ENCODE assay signal across 7 mouse cellular contexts in the genomic region with DNA sequence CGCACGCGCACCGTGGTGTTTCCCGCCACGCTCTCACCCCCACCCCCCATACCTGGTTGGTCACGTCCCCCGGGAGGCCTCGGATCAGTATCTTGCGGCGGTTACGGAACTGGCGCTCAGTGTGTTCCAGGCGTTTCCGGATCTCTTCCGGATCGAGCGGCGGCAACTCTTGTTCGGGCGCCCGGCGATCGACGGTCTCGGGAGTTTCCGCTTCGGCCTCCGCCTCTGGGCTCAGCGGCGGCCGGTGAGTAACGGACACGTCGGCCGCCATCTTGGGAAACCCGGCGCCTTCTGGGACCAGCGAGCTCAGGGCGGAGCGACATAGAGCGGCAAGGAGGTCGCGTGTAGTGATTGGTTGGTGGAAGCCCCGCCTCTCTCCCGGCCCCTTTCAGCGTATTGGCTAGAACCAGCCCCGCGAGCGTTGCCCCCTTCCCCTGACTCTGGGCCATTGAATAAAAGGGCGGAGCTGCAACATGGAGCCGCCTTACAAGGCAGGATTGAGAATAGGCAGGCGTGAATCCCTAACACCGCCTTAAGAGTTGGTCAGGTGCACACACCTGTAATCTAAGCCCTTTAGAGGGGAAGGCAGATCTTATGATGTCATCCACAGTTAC. TPM values are rescaled to one million over a fixed set of nuclear protein-coding genes. Genes with fewer than 3 reads are reported as not detected.
DNase-seq lines count a peak whose midpoint lies in the region; ATAC-seq lines count a peak whose summit lies in the region.

A gene (minus strand): TSS at position 291 of the 614 bp plus-strand sequence.
A gene (minus strand): TSS at position 302 of the 614 bp plus-strand sequence.

- peak within 1 kb of the TSS; percentile 74 for H3K4me3 ChIP-seq in intestine, embryonic 16.5 days (ENCODE audit: low read length)
- H3K4me3 ChIP-seq in midbrain, embryonic 11.5 days (ENCODE audit: low read depth, low read length), result peak within 1 kb of the TSS; percentile 76

- under 1% methylated on average over 54 of the region's 54 CpGs for WGBS in intestine, embryonic 16.5 days
- WGBS in midbrain, embryonic 11.5 days, result under 1% methylated on average over 54 of the region's 54 CpGs

- peak within 1 kb of the TSS; percentile 78 for H3K4me2 ChIP-seq in intestine, embryonic 16.5 days (ENCODE audit: low read depth, low read length)
- peak within 1 kb of the TSS; percentile 89 for H3K4me2 ChIP-seq in midbrain, embryonic 11.5 days

- no peaks in the 10 kb centered on the region for H3K9me3 ChIP-seq in intestine, embryonic 16.5 days (ENCODE audit: control insufficient read depth, low read length)
- no peaks in the 10 kb centered on the region for H3K9me3 ChIP-seq in midbrain, embryonic 11.5 days (ENCODE audit: control insufficient read depth, low read length)

- H3K4me1 ChIP-seq in intestine, embryonic 16.5 days (ENCODE audit: control insufficient read depth, insufficient read depth, low read length), result peaks cover 20% of the 10 kb centered on the region
- peaks cover 12% of the 10 kb centered on the region for H3K4me1 ChIP-seq in midbrain, embryonic 11.5 days (ENCODE audit: control insufficient read depth, insufficient read depth, low read length)

- H3K27ac ChIP-seq in intestine, embryonic 16.5 days (ENCODE audit: low read length), result peak within 1 kb of the TSS; percentile 91
- H3K27ac ChIP-seq in midbrain, embryonic 11.5 days (ENCODE audit: low read depth, low read length), result peak within 1 kb of the TSS; percentile 71

- H3K27me3 ChIP-seq in intestine, embryonic 16.5 days (replicated peaks; ENCODE audit: control insufficient read depth, insufficient read depth, low read length), result no peaks in the 10 kb centered on the region
- no peaks in the 10 kb centered on the region for H3K27me3 ChIP-seq in midbrain, embryonic 11.5 days (ENCODE audit: control insufficient read depth, insufficient read depth, low read length)

- H3K9ac ChIP-seq in intestine, embryonic 16.5 days (ENCODE audit: low read depth, low read length), result peak within 1 kb of the TSS; percentile 88
- peak within 1 kb of the TSS; percentile 89 for H3K9ac ChIP-seq in midbrain, embryonic 11.5 days (ENCODE audit: low read length)

- peak; percentile 99 for ATAC-seq in intestine, embryonic 16.5 days
- ATAC-seq in midbrain, embryonic 11.5 days (ENCODE audit: low FRiP score), result peak; percentile 100

- H3K36me3 ChIP-seq in intestine, embryonic 16.5 days (ENCODE audit: control insufficient read depth, insufficient read depth, low read length), result peaks cover 19% of the 10 kb centered on the region; the same call in 1 of the 2 replicates
- peaks cover 11% of the 10 kb centered on the region; the same call in 1 of the 2 replicates for H3K36me3 ChIP-seq in midbrain, embryonic 11.5 days (ENCODE audit: control insufficient read depth, insufficient read depth, low read length)

- intact Hi-C loops in left cerebral cortex, postnatal 36 days (cut with DNase I), result loop anchor here (5.0 kb wide), 1 partner anchor 40 kb away; a partner anchor contains a TSS

- DNase-seq in adrenal gland, adult 8-10 months, result peak; percentile 98
- DNase-seq in embryo, embryonic 9.5 days (ENCODE audit: extremely low spot score), result peak; percentile 98
- DNase-seq in gastrocnemius, postnatal 4 days (ENCODE audit: low spot score in 2 of 2), result peak; percentile 92 to 97
- DNase-seq in left cerebral cortex, postnatal 36 days (ENCODE audit: low spot score in 2 of 2), result peak; percentile 97
- DNase-seq in midbrain, embryonic 11.5 days (ENCODE audit: low spot score, missing footprints), result peak; percentile 99
- peak; percentile 98 for DNase-seq in skeletal muscle tissue, adult 2 months (ENCODE audit: low read depth, low spot score)

RNA-seq across cellular contexts. Expression of the first gene that starts in this region (rescaled TPM):
- 1 to 10 TPM in 3 of 4 experiments, under 1 TPM in 1; 0.49 to 3.2 (median 2.3) TPM for total RNA-seq in adrenal gland, adult 8-10 months (2022)
- total RNA-seq in gastrocnemius, postnatal 4 days (2021), result 1 to 10 TPM; 1.3 to 1.7 TPM
- polyA plus RNA-seq in intestine, embryonic 16.5 days (2015; fragmentation: Nextera tagmentation; extraction: Ambion mirVana), result 2.5 and 2.9 TPM in 2 replicates
- total RNA-seq in left cerebral cortex, postnatal 36 days (2021), result 1 to 10 TPM; 2.1 to 3.5 TPM
- 2.0 and 2.1 TPM in 2 replicates for polyA plus RNA-seq in midbrain, embryonic 11.5 days (2014; fragmentation: Nextera tagmentation; extraction: Ambion mirVana)

RNA-seq across cellular contexts. Expression of the second gene that starts in this region (rescaled TPM):
- 10 to 100 TPM; 43.9 to 78.6 (median 56.6) TPM for total RNA-seq in adrenal gland, adult 8-10 months (2022)
- 10 to 100 TPM; 33.0 to 37.3 TPM for total RNA-seq in gastrocnemius, postnatal 4 days (2021)
- polyA plus RNA-seq in intestine, embryonic 16.5 days (2015; fragmentation: Nextera tagmentation; extraction: Ambion mirVana), result 57.7 and 64.7 TPM in 2 replicates
- total RNA-seq in left cerebral cortex, postnatal 36 days (2021), result 10 to 100 TPM; 26.1 to 29.0 TPM
- 66.0 and 76.1 TPM in 2 replicates for polyA plus RNA-seq in midbrain, embryonic 11.5 days (2014; fragmentation: Nextera tagmentation; extraction: Ambion mirVana)

Comparison
In these comparisons a context has a peak if more than half of its experiments do, and no peak if none do; other contexts are left out.
1. Peak in every context shown above with its lines: DNase-seq, ATAC-seq, H3K4me3 ChIP-seq and H3K27ac ChIP-seq.